Mouse (Mus musculus) intestine, embryonic 16.5 days (tissue): ENCODE data around the gene Carns1. TPM values are rescaled to one million over a fixed set of nuclear protein-coding genes. Genes with fewer than 3 reads are reported as not detected.

ENCODE experiments used
- ATAC-seq: fragments of 200-750 bp; cut with Nextera tagmentation; 2 replicates; pipeline ENCODE4 v1.8.0; 2017; ENCODE audit warnings: moderate TSS enrichment, moderate library complexity
- H3K27ac ChIP-seq: fragments of 300-500 bp; sonication (generic); 2 replicates; pipeline ENCODE4 v1.5.1; 2014; ENCODE audit warnings: mild to moderate bottlenecking, low read length
- H3K27me3 ChIP-seq: fragments of 300-500 bp; sonication (generic); replicated peaks from 2 replicates; pipeline ENCODE4 v1.6.1; 2014; ENCODE audit warnings: low read length, control low read depth, mixed read lengths; ENCODE audit not compliant: control insufficient read depth, insufficient read depth
- H3K36me3 ChIP-seq: fragments of 300-500 bp; sonication (generic); 2 replicates; pipeline ENCODE4 v1.6.1; 2014; ENCODE audit warnings: low read length, control low read depth; ENCODE audit not compliant: control insufficient read depth, insufficient read depth
- H3K4me1 ChIP-seq: fragments of 300-500 bp; sonication (generic); 2 replicates; pipeline ENCODE4 v1.6.1; 2014; ENCODE audit warnings: low read length, control low read depth, mixed read lengths; ENCODE audit not compliant: control insufficient read depth, insufficient read depth
- H3K4me2 ChIP-seq: fragments of 300-500 bp; sonication (generic); 2 replicates; pipeline ENCODE4 v1.6.1; 2014; ENCODE audit warnings: low read depth, low read length, control low read depth
- H3K4me3 ChIP-seq: fragments of 300-500 bp; sonication (generic); 2 replicates; pipeline ENCODE4 v1.5.1; 2014; ENCODE audit warnings: mild to moderate bottlenecking, low read length
- H3K9ac ChIP-seq: fragments of 300-500 bp; sonication (generic); 2 replicates; pipeline ENCODE4 v1.6.1; 2014; ENCODE audit warnings: low read depth, low read length
- H3K9me3 ChIP-seq: fragments of 300-500 bp; sonication (generic); 2 replicates; pipeline ENCODE4 v1.6.1; 2016; ENCODE audit warnings: low read length, control low read depth; ENCODE audit not compliant: control insufficient read depth
- WGBS: fragments of 180-500 bp; shearing (Covaris S2); extraction: QIAGEN DNeasy Blood & Tissue Kit; methylation state at CpG from one replicate; pipeline ENCODE4 v1.1.7; 2014; 5-methylcytosine and 5-hydroxymethylcytosine counted together
- polyA plus RNA-seq: library from polyadenylated mRNA; unstranded; fragments of >200 nt; fragmentation: Nextera tagmentation; extraction: Ambion mirVana; gene quantifications from 2 replicates; pipeline ENCODE4 v1.2.1, GENCODE M21; 2015

Carns1 gene
- polyA plus RNA-seq, 1 experiment from 2014 or later, result 1.4 TPM

DNA sequence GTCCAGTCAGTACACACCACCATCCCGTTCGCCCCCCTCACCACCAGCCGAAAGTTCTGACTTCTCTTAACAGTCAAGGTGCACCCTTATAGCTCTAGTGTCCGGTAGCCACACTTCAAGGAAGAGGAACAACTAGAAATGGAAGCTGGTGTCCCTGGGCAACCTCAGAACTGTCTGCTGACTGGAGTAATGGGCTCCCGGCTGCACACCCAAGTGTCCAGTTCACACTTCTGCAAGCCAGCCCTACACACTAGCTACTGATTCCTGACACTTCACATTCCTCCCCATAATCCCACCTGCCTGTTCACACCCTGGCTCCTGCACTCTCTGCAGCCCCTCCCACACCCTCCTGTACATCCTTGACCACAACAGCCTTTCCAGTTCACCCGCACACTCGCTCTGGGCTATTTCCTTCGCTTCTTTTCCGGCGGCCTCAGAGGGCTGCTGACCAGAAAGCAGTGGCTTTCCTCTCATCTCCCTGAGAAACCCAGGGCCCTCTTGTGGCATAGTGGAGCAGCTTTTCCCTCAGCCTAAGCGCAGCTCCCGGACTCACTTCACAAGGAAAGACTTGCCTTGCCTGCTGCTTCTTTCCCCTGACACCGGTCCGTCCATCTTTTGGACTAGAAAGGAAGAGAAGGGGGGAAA, 40.9 kb upstream of the Carns1 start:
- Histone ChIP-seq H3K4me3 (peak overlapping the region; percentile 87), H3K9me3 (no peaks in the 10 kb centered on the region), H3K27me3 (no peaks in the 10 kb centered on the region), H3K4me1 (peaks cover 70% of the 10 kb centered on the region), H3K36me3 (no peaks in the 10 kb centered on the region), H3K9ac (peak overlapping the region; percentile 48), H3K27ac (peak overlapping the region; percentile 62), H3K4me2 (peak overlapping the region; percentile 96)
- WGBS, result 13% methylated on average over 14 of the region's 14 CpGs
- ATAC-seq, result no peak

DNA sequence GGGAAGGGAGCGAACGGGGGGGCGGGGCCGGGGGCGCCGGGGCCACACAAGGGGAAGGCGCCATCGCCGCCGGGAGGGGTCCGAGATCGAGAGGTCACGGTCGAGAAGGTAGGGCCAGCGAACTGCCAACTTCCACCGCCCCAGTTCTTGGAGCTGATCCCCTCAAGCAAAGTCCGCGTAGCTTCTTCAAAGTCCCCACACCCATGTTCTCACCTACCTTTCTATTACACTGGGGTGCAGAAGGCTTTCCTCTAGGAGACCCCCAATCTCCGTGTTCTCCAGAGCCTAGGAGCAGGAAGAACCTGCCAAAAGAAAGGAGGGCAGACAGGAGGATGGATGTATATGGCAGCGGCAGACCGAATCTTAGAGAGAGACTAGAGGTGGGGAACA, 40.2 kb upstream of the Carns1 start:
- H3K36me3 ChIP-seq, result no peaks in the 10 kb centered on the region
- no peak for ATAC-seq
- H3K4me1 ChIP-seq, result peaks cover 63% of the 10 kb centered on the region

DNA sequence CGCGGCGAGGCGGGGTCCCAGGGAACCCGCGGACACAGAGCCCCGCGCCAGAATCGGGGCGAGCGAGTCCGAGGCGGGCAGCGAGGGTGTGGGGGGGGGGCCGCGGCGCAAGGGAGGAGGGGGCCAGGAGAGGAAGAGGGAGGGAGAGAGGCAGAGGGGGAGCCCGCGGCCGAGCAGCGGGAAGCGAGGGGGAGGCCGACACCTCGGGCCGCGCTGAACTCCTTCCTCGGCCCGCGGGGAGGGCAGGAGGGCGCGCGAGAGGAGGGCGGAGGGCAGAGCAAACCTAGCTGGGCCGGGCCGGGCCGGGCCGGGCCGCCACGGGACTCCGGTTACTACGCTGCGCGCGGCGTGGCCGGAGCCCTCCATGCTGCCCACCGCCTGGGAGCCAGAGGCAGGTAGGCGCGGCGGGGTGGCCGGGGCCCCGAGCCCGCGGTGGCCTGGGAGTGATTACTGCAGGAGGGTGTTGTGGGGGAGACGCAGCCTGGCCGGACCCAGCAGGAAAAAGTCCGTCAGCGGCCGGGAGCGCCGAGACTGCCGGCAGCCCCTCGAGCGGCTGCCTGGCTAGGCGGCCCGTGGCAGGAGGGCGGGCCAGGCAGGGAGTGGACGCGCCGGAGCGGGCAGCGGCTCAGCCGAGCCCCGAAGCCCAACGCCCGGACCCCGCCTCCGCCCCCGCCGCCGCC, 39.6 kb upstream of the Carns1 start:
- no peaks in the 10 kb centered on the region for H3K27me3 ChIP-seq
- peaks cover 57% of the 10 kb centered on the region for H3K4me1 ChIP-seq
- peak; percentile 35 for ATAC-seq
- H3K27ac ChIP-seq, result peak overlapping the region; percentile 96
- peak overlapping the region; percentile 98 for H3K9ac ChIP-seq
- WGBS, result 0% methylated on average over 62 of the region's 81 CpGs
- peak overlapping the region; percentile 87 for H3K4me3 ChIP-seq
- no peaks in the 10 kb centered on the region for H3K9me3 ChIP-seq
- H3K4me2 ChIP-seq, result peak overlapping the region; percentile 96
- H3K36me3 ChIP-seq, result no peaks in the 10 kb centered on the region

More for the DNA sequence above, 40.2 kb upstream of the Carns1 start:
- Histone ChIP-seq H3K9ac (peak overlapping the region; percentile 98), H3K27me3 (no peaks in the 10 kb centered on the region), H3K9me3 (no peaks in the 10 kb centered on the region), H3K27ac (peak overlapping the region; percentile 96), H3K4me2 (peak overlapping the region; percentile 96), H3K4me3 (peak overlapping the region; percentile 87)
- 4% methylated on average over 19 of the region's 21 CpGs for WGBS

DNA sequence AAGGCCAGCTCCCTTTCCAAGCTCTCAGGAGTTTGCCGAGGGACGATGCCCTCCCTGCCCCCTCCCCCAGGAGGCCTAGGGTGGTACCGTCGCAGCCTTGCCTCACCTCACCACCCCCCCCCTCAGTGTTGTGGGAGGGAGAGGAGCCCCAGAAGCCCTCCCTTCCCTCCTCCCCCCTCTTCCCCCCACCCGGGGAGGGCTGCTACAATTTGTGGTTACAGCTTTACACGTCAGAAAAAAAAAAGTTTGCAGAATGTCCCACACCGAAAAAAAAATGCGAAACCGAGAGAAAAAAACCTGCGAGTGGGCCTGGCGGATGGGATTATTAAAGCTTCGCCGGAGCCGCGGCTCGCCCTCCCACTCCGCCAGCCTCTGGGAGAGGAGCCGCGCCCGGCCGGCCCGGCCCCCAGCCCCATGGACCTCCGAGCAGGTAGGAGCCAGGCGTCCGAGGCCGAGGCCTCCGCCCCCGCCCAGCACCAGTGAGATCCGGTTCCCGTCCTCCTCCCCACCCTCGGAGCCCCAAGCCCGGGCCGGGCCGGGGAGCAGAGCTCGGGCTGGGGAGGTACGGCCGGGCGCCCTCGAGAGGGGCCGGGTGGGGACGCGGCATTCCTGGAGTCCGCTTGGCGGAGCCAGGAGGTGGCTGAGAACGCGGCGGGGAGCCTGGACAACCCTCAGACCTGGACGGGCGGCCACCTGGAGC, 38.9 kb upstream of the Carns1 start, which contains the start of the genes Clcf1 and AC109138.7:
Gene Clcf1, plus strand, starts transcription at position 168 of the 700 bp plus-strand sequence.
Gene AC109138.7, plus strand, starts transcription at position 287 of the 700 bp plus-strand sequence.
- peak within 1 kb of the TSS; percentile 96 for H3K4me2 ChIP-seq
- peak within 1 kb of the TSS; percentile 87 for H3K4me3 ChIP-seq
- peaks cover 51% of the 10 kb centered on the region for H3K4me1 ChIP-seq
- ATAC-seq, result peak; percentile 49
- under 1% methylated on average over 48 of the region's 49 CpGs for WGBS
- no peaks in the 10 kb centered on the region for H3K27me3 ChIP-seq
- peak within 1 kb of the TSS; percentile 98 for H3K9ac ChIP-seq
- no peaks in the 10 kb centered on the region for H3K36me3 ChIP-seq
- H3K9me3 ChIP-seq, result no peaks in the 10 kb centered on the region
- H3K27ac ChIP-seq, result peak within 1 kb of the TSS; percentile 96

DNA sequence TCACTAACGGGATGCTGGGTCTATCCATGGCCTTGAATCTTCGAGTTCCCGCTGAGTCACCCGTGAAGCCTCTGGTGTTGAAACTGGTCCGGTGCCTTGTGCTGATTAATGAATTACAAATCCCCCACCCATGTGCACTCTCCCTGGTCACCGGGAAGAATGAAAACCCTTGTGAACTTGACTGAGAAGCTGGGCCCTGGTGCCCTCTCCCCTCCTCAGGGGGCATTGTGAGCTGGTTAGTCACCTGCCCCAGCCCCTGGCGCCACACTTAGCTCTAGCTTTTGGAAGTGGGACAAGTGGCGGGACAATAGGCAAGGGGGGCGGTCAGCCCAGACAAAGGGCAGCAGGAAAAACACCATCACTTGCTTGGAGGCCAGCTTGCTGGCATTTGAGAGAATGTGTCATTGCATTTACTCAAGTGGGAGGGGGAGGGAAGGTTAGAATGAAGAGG, 38.3 kb upstream of the Carns1 start:
- peak; percentile 35 for ATAC-seq
- peak overlapping the region; percentile 98 for H3K9ac ChIP-seq
- WGBS, result 9% methylated on average over 9 of the region's 9 CpGs

DNA sequence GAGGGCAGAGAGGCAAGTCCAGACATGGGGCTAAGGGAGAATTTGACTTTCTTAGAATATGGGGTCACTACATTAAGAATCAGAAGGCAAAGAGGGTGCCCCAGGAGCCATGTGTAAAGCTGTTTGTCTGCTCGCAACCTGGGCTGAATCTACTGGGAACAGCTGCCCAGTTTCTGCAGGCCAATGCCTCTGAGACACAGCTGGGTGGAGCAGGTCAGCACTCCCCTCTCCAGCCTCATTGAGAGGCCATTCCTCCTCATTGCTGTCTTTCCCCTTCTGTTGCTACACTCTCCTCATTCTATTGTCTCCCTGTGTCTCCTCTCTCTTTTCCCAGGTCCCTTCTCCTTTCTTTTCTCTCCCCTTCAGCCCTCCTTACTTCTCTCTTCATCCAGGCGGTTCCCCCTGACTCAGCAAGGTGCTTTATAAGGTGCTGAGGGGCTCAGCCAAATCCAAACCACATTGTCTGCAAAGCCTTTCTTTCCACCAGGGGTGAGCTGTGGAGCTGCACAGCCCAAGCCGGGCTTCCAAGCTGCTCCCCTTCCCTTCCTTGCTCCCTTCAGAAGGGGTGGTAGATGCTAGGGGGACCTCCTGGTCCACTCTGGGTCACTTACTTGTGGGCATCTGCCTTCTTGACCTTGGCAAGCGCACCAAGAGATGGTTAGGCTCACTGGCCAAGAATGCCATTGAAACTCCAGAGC, 36.8 kb upstream of the Carns1 start:
- Histone ChIP-seq H3K27ac (no peak overlapping the region), H3K36me3 (no peaks in the 10 kb centered on the region), H3K4me1 (peaks cover 33% of the 10 kb centered on the region), H3K9ac (peak overlapping the region; percentile 16; the same call in 1 of the 2 replicates), H3K4me3 (no peak overlapping the region), H3K9me3 (no peaks in the 10 kb centered on the region), H3K27me3 (no peaks in the 10 kb centered on the region), H3K4me2 (no peak overlapping the region)
- no peak for ATAC-seq
- WGBS, result 59% methylated on average over 4 of the region's 4 CpGs

More for the DNA sequence above, 38.3 kb upstream of the Carns1 start:
- no peaks in the 10 kb centered on the region for H3K9me3 ChIP-seq
- peaks cover 48% of the 10 kb centered on the region for H3K4me1 ChIP-seq
- no peaks in the 10 kb centered on the region for H3K27me3 ChIP-seq
- H3K27ac ChIP-seq, result peak overlapping the region; percentile 96
- peak overlapping the region; percentile 96 for H3K4me2 ChIP-seq
- H3K4me3 ChIP-seq, result peak overlapping the region; percentile 87
- no peaks in the 10 kb centered on the region for H3K36me3 ChIP-seq

DNA sequence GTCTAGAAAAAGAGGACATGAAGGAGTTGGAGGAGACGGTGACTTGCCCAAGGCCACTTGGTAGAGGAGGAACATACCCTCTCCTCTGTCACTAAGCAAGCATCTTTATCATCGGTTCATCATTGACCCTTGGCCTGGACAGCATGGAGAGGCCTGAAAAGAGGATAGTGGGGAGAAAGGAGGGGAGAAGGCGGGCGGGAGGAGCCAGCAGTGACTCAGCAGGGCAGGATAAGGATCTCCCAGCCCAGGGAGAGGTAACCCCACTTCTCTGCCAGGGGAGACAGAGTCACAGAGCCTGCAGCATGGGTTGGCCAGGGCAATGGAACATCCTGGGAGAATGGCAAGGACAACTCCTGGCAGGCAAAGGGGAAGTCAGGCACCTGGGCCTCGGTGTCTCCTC, 33.3 kb upstream of the Carns1 start:
- H3K27me3 ChIP-seq, result no peaks in the 10 kb centered on the region
- WGBS, result 70% methylated on average over 5 of the region's 5 CpGs
- H3K36me3 ChIP-seq, result no peaks in the 10 kb centered on the region
- H3K4me3 ChIP-seq, result no peak overlapping the region
- no peaks in the 10 kb centered on the region for H3K9me3 ChIP-seq
- no peak overlapping the region for H3K9ac ChIP-seq
- H3K4me2 ChIP-seq, result no peak overlapping the region
- no peak for ATAC-seq
- H3K4me1 ChIP-seq, result peaks cover 14% of the 10 kb centered on the region
- H3K27ac ChIP-seq, result no peak overlapping the region

DNA sequence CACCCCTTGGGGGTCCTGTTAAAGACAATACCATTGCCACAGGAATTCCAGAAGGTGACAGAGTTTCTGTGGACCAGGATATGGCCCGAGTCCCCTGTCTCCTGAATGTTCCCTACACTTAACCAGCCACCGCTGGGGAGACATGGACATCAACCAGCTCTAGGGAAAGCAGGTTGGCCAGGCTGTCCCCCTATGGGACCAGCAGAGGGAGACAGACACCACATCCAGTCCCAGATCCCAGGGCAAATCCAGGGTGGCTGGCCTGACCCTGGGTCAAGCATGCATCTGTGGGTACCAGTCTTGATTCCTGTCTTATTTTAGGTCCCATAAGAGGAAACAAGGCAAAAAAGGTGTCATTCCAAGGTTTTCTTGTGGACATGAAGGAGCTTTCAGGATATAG, 31.7 kb upstream of the Carns1 start:
- Histone ChIP-seq H3K4me1 (peaks cover 3% of the 10 kb centered on the region; the same call in 1 of the 2 replicates), H3K4me3 (no peak overlapping the region), H3K27ac (no peak overlapping the region), H3K9ac (no peak overlapping the region), H3K9me3 (no peaks in the 10 kb centered on the region), H3K36me3 (no peaks in the 10 kb centered on the region), H3K4me2 (no peak overlapping the region), H3K27me3 (no peaks in the 10 kb centered on the region)
- 5% methylated on average over 2 of the region's 2 CpGs for WGBS
- peak; percentile 64; the same call in 1 of the 2 replicates for ATAC-seq

DNA sequence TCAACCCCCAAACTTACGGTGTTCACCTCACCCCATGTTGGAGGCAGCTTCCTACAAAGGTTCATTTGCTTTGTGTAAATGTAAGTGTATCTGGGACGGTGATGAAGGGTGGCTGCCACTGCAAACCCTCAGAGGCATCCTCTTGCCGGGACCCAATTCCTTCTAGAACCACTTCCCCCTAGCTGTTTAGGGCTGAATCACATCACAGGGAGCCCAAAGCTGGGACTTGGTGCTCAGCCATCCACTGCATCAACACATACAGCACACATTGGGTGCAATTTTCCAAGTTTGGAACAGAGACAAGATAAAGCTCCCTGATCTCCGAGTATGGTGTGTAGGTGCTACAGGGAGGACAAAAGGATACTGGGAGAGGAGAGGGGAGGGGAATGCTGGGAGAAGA, 29.6 kb upstream of the Carns1 start:
- Histone ChIP-seq H3K9me3 (no peaks in the 10 kb centered on the region), H3K4me1 (peaks cover 12% of the 10 kb centered on the region), H3K4me2 (no peak overlapping the region), H3K36me3 (no peaks in the 10 kb centered on the region), H3K4me3 (no peak overlapping the region), H3K27ac (no peak overlapping the region), H3K9ac (no peak overlapping the region), H3K27me3 (no peaks in the 10 kb centered on the region)
- 59% methylated on average over 4 of the region's 4 CpGs for WGBS
- ATAC-seq, result no peak
